Mouse (Mus musculus) heart, embryonic 13.5 days (tissue): Measurements from ENCODE around the gene Gpd1. TPM values are rescaled to one million over a fixed set of nuclear protein-coding genes. Genes with fewer than 3 reads are reported as not detected.
"Not testable (repeated sequence)": the region's sequence is repeated elsewhere in the genome, so short reads cannot be mapped to it uniquely, and the experiment has no call there.

ENCODE experiments used
- ATAC-seq: fragments of 200-750 bp; cut with Nextera tagmentation; 2 replicates; pipeline ENCODE4 v1.8.0; 2017; ENCODE audit warnings: moderate TSS enrichment; ENCODE audit not compliant: insufficient number of reproducible peaks, low FRiP score, low TSS enrichment; ENCODE audit errors: extremely low read depth
- H3K27ac ChIP-seq: fragments of 300-500 bp; sonication (generic); replicated peaks from 2 replicates; pipeline ENCODE4 v1.5.1; 2015; ENCODE audit warnings: moderate library complexity, mild to moderate bottlenecking, inconsistent platforms
- H3K27me3 ChIP-seq: fragments of 300-500 bp; sonication (generic); replicated peaks from 2 replicates; pipeline ENCODE4 v1.6.1; 2015; ENCODE audit warnings: mild to moderate bottlenecking, inconsistent platforms
- H3K36me3 ChIP-seq: fragments of 300-500 bp; sonication (generic); 2 replicates; pipeline ENCODE4 v1.6.1; 2015; ENCODE audit warnings: mild to moderate bottlenecking, inconsistent platforms
- H3K4me1 ChIP-seq: fragments of 300-500 bp; sonication (generic); 2 replicates; pipeline ENCODE4 v1.6.1; 2015; ENCODE audit warnings: inconsistent platforms
- H3K4me2 ChIP-seq: fragments of 300-500 bp; sonication (generic); 2 replicates; pipeline ENCODE4 v1.6.1; 2015; ENCODE audit warnings: inconsistent platforms, mild to moderate bottlenecking, moderate library complexity
- H3K4me3 ChIP-seq: fragments of 300-500 bp; sonication (generic); 2 replicates; pipeline ENCODE4 v1.5.1; 2015; ENCODE audit warnings: moderate library complexity, mild to moderate bottlenecking, inconsistent platforms
- H3K9ac ChIP-seq: fragments of 300-500 bp; sonication (generic); 2 replicates; pipeline ENCODE4 v1.6.1; 2015; ENCODE audit warnings: inconsistent platforms, mild to moderate bottlenecking, moderate library complexity
- H3K9me3 ChIP-seq: fragments of 300-500 bp; sonication (generic); 2 replicates; pipeline ENCODE4 v1.6.1; 2016; ENCODE audit warnings: inconsistent platforms
- WGBS: fragments of 180-500 bp; shearing (Covaris S2); methylation state at CpG from one replicate; pipeline ENCODE4 v1.1.7; 2015; ENCODE audit warnings: mixed read lengths; 5-methylcytosine and 5-hydroxymethylcytosine counted together
- polyA plus RNA-seq: library from polyadenylated mRNA; unstranded; fragments of >200 nt; fragmentation: Nextera tagmentation; extraction: Ambion mirVana; gene quantifications from 2 replicates; pipeline ENCODE4 v1.2.1, GENCODE M21; 2015

Gpd1 gene
- polyA plus RNA-seq, 1 experiment from 2014 or later: 1.3 TPM

GRCm38 (mm10) chr15:99736675-99737074 is 19.4 kb downstream of the Gpd1 start:
- no peak for ATAC-seq
- H3K9me3 ChIP-seq: no peaks in the 10 kb centered on the region
- H3K4me3 ChIP-seq: no peak overlapping the region
- peaks cover 98% of the 10 kb centered on the region for H3K36me3 ChIP-seq
- H3K4me1 ChIP-seq: no peaks in the 10 kb centered on the region
- H3K27me3 ChIP-seq: no peaks in the 10 kb centered on the region
- no peak overlapping the region for H3K4me2 ChIP-seq
- no peak overlapping the region for H3K27ac ChIP-seq
- no peak overlapping the region for H3K9ac ChIP-seq
- 80% methylated on average over 11 of the region's 11 CpGs for WGBS

- Histone ChIP-seq H3K27me3 (no peaks in the 10 kb centered on the region), H3K9ac (no peak overlapping the region), H3K36me3 (peaks cover 99% of the 10 kb centered on the region), H3K4me3 (no peak overlapping the region), H3K4me2 (no peak overlapping the region), H3K4me1 (no peaks in the 10 kb centered on the region), H3K27ac (no peak overlapping the region), H3K9me3 (no peaks in the 10 kb centered on the region)
- WGBS: 96% methylated on average over 4 of the region's 4 CpGs
- no peak for ATAC-seq
Observed at GRCm38 (mm10) chr15:99740229-99740628, 22.9 kb downstream of the Gpd1 start.

- peaks cover 16% of the 10 kb centered on the region for H3K36me3 ChIP-seq
- WGBS: 65% methylated on average over 3 of the region's 3 CpGs
- H3K4me3 ChIP-seq: no peak overlapping the region
- H3K27ac ChIP-seq: no peak overlapping the region
- H3K4me1 ChIP-seq: peaks cover 7% of the 10 kb centered on the region; the same call in 1 of the 2 replicates
- no peak for ATAC-seq
- H3K4me2 ChIP-seq: no peak overlapping the region
- no peaks in the 10 kb centered on the region for H3K27me3 ChIP-seq
- H3K9ac ChIP-seq: no peak overlapping the region
- H3K9me3 ChIP-seq: no peaks in the 10 kb centered on the region
Observed at GRCm38 (mm10) chr15:99754204-99754603, 36.9 kb downstream of the Gpd1 start.

GRCm38 (mm10) chr15:99767467-99767866 is 50.2 kb downstream of the Gpd1 start:
- no peak overlapping the region for H3K4me3 ChIP-seq
- ATAC-seq: no peak
- peaks cover 15% of the 10 kb centered on the region; the same call in 1 of the 2 replicates for H3K36me3 ChIP-seq
- no peak overlapping the region for H3K4me2 ChIP-seq
- no peak overlapping the region for H3K9ac ChIP-seq
- no peaks in the 10 kb centered on the region for H3K27me3 ChIP-seq
- H3K9me3 ChIP-seq: no peaks in the 10 kb centered on the region
- 68% methylated on average over 4 of the region's 4 CpGs for WGBS
- peaks cover 23% of the 10 kb centered on the region for H3K4me1 ChIP-seq
- H3K27ac ChIP-seq: no peak overlapping the region

GRCm38 (mm10) chr15:99768761-99769160 is 51.4 kb downstream of the Gpd1 start:
- H3K27ac ChIP-seq: no peak overlapping the region
- 81% methylated on average over 1 of the region's 1 CpGs for WGBS
- no peak overlapping the region for H3K4me2 ChIP-seq
- H3K9ac ChIP-seq: no peak overlapping the region
- H3K36me3 ChIP-seq: peaks cover 15% of the 10 kb centered on the region; the same call in 1 of the 2 replicates
- H3K4me1 ChIP-seq: peaks cover 23% of the 10 kb centered on the region
- no peaks in the 10 kb centered on the region for H3K9me3 ChIP-seq
- no peak overlapping the region for H3K4me3 ChIP-seq
- ATAC-seq: no peak
- no peaks in the 10 kb centered on the region for H3K27me3 ChIP-seq

GRCm38 (mm10) chr15:99771004-99771500 is 53.7 kb downstream of the Gpd1 start:
- Histone ChIP-seq H3K9me3 (no peaks in the 10 kb centered on the region), H3K9ac (peak overlapping the region; percentile 92), H3K36me3 (no peaks in the 10 kb centered on the region), H3K27ac (peak overlapping the region; percentile 87), H3K27me3 (no peaks in the 10 kb centered on the region), H3K4me1 (peaks cover 23% of the 10 kb centered on the region), H3K4me2 (peak overlapping the region; percentile 90), H3K4me3 (peak overlapping the region; percentile 80)
- 7% methylated on average over 5 of the region's 5 CpGs for WGBS
- no peak for ATAC-seq

GRCm38 (mm10) chr15:99771601-99772276 is 54.4 kb downstream of the Gpd1 start:
- peak overlapping the region; percentile 80 for H3K4me3 ChIP-seq
- peak overlapping the region; percentile 90 for H3K4me2 ChIP-seq
- no peaks in the 10 kb centered on the region for H3K36me3 ChIP-seq
- WGBS: under 1% methylated on average over 59 of the region's 59 CpGs
- peaks cover 23% of the 10 kb centered on the region for H3K4me1 ChIP-seq
- H3K27ac ChIP-seq: peak overlapping the region; percentile 87
- H3K27me3 ChIP-seq: no peaks in the 10 kb centered on the region
- peak; percentile 34 for ATAC-seq
- no peaks in the 10 kb centered on the region for H3K9me3 ChIP-seq
- H3K9ac ChIP-seq: peak overlapping the region; percentile 92

GRCm38 (mm10) chr15:99772277-99772880 is 55.1 kb downstream of the Gpd1 start:
- peak; percentile 90 for ATAC-seq
- Histone ChIP-seq H3K9ac (peak overlapping the region; percentile 92), H3K27ac (peak overlapping the region; percentile 87), H3K36me3 (no peaks in the 10 kb centered on the region; the same call in 1 of the 2 replicates), H3K4me1 (peaks cover 23% of the 10 kb centered on the region), H3K27me3 (no peaks in the 10 kb centered on the region), H3K9me3 (no peaks in the 10 kb centered on the region), H3K4me2 (peak overlapping the region; percentile 90), H3K4me3 (peak overlapping the region; percentile 80)
- WGBS: under 1% methylated on average over 36 of the region's 41 CpGs

GRCm38 (mm10) chr15:99772881-99772924 is 55.4 kb downstream of the Gpd1 start, which contains the start of gene Cers5:
Cers5 (minus strand) TSS chr15:99772885.
- Histone ChIP-seq H3K4me2 (peak within 1 kb of the TSS; percentile 90), H3K4me3 (peak within 1 kb of the TSS; percentile 80), H3K27ac (peak within 1 kb of the TSS; percentile 87), H3K4me1 (peaks cover 20% of the 10 kb centered on the region), H3K9ac (peak within 1 kb of the TSS; percentile 92)
- H3K36me3 ChIP-seq, H3K27me3 ChIP-seq, H3K9me3 ChIP-seq, ATAC-seq: not testable (repeated sequence)

- no peaks in the 10 kb centered on the region for H3K27me3 ChIP-seq
- H3K4me3 ChIP-seq: no peak overlapping the region
- H3K9me3 ChIP-seq: no peaks in the 10 kb centered on the region
- no peak overlapping the region; the same call in 1 of the 2 replicates for H3K27ac ChIP-seq
- no peak overlapping the region for H3K9ac ChIP-seq
- peak overlapping the region; percentile 90 for H3K4me2 ChIP-seq
- ATAC-seq: no peak
- peaks cover 18% of the 10 kb centered on the region for H3K4me1 ChIP-seq
- 37% methylated on average over 3 of the region's 3 CpGs for WGBS
- no peaks in the 10 kb centered on the region; the same call in 1 of the 2 replicates for H3K36me3 ChIP-seq
Observed at GRCm38 (mm10) chr15:99772925-99773324, 55.6 kb downstream of the Gpd1 start.
